Mouse (Mus musculus) forebrain, embryonic 13.5 days (tissue): Measurements from ENCODE around the gene Wnt4. TPM values are rescaled to one million over a fixed set of nuclear protein-coding genes. Genes with fewer than 3 reads are reported as not detected.

ENCODE experiments used
- ATAC-seq: fragments of 200-750 bp; cut with Nextera tagmentation; 2 replicates; pipeline ENCODE4 v1.8.0; 2017
- H3K27ac ChIP-seq: fragments of 300-500 bp; sonication (generic); 2 replicates; pipeline ENCODE4 v1.5.1; 2015; ENCODE audit warnings: inconsistent platforms, mild to moderate bottlenecking, moderate library complexity
- H3K27me3 ChIP-seq: fragments of 300-500 bp; sonication (generic); 2 replicates; pipeline ENCODE4 v1.6.1; 2015; ENCODE audit warnings: mild to moderate bottlenecking, inconsistent platforms
- H3K36me3 ChIP-seq: fragments of 300-500 bp; sonication (generic); 2 replicates; pipeline ENCODE4 v1.6.1; 2015; ENCODE audit warnings: mild to moderate bottlenecking, inconsistent platforms; ENCODE audit not compliant: poor library complexity, severe bottlenecking
- H3K4me1 ChIP-seq: fragments of 300-500 bp; sonication (generic); 2 replicates; pipeline ENCODE4 v1.6.1; 2015; ENCODE audit warnings: inconsistent platforms
- H3K4me2 ChIP-seq: fragments of 300-500 bp; sonication (generic); 2 replicates; pipeline ENCODE4 v1.6.1; 2015; ENCODE audit warnings: inconsistent platforms, mild to moderate bottlenecking, moderate library complexity
- H3K4me3 ChIP-seq: fragments of 300-500 bp; sonication (generic); 2 replicates; pipeline ENCODE4 v1.5.1; 2015; ENCODE audit warnings: mild to moderate bottlenecking, inconsistent platforms
- H3K9ac ChIP-seq: fragments of 300-500 bp; sonication (generic); 2 replicates; pipeline ENCODE4 v1.6.1; 2015; ENCODE audit warnings: mild to moderate bottlenecking, inconsistent platforms
- H3K9me3 ChIP-seq: fragments of 300-500 bp; sonication (generic); replicated peaks from 2 replicates; pipeline ENCODE4 v1.6.1; 2016; ENCODE audit warnings: inconsistent platforms
- WGBS: fragments of 180-500 bp; shearing (Covaris S2); methylation state at CpG from one replicate; pipeline ENCODE4 v1.1.7; 2015; 5-methylcytosine and 5-hydroxymethylcytosine counted together
- polyA plus RNA-seq: library from polyadenylated mRNA; unstranded; fragments of >200 nt; fragmentation: Nextera tagmentation; extraction: Ambion mirVana; gene quantifications from 2 replicates; pipeline ENCODE4 v1.2.1, GENCODE M21; 2015

The Wnt4 gene
- polyA plus RNA-seq, 1 experiment from 2014 or later = 0.30 TPM

- 86% methylated on average over 6 of the region's 6 CpGs for WGBS
- no peak overlapping the region for H3K4me3 ChIP-seq
- no peak for ATAC-seq
- H3K9ac ChIP-seq = no peak overlapping the region
- peaks cover 32% of the 10 kb centered on the region for H3K36me3 ChIP-seq
- no peak overlapping the region for H3K27ac ChIP-seq
- no peaks in the 10 kb centered on the region for H3K9me3 ChIP-seq
- H3K4me1 ChIP-seq = no peaks in the 10 kb centered on the region
- no peak overlapping the region for H3K4me2 ChIP-seq
- no peaks in the 10 kb centered on the region for H3K27me3 ChIP-seq
Measured at GRCm38 (mm10) chr4:137314561-137314960, 37.3 kb downstream of the Wnt4 start.

- Histone ChIP-seq H3K27me3 (no peaks in the 10 kb centered on the region), H3K9ac (no peak overlapping the region), H3K4me3 (no peak overlapping the region), H3K36me3 (peaks cover 37% of the 10 kb centered on the region), H3K4me2 (no peak overlapping the region), H3K9me3 (no peaks in the 10 kb centered on the region), H3K4me1 (no peaks in the 10 kb centered on the region), H3K27ac (no peak overlapping the region)
- no peak for ATAC-seq
- WGBS = 90% methylated on average over 2 of the region's 2 CpGs
Measured at GRCm38 (mm10) chr4:137315061-137315460, 37.8 kb downstream of the Wnt4 start.

- 88% methylated on average over 4 of the region's 4 CpGs for WGBS
- Histone ChIP-seq H3K4me1 (no peaks in the 10 kb centered on the region), H3K9me3 (no peaks in the 10 kb centered on the region), H3K27ac (no peak overlapping the region), H3K27me3 (no peaks in the 10 kb centered on the region), H3K4me3 (no peak overlapping the region), H3K4me2 (no peak overlapping the region), H3K9ac (no peak overlapping the region), H3K36me3 (peaks cover 48% of the 10 kb centered on the region)
- ATAC-seq = no peak
Measured at GRCm38 (mm10) chr4:137316027-137316770, 38.9 kb downstream of the Wnt4 start.

GRCm38 (mm10) chr4:137324926-137325325 is 47.6 kb downstream of the Wnt4 start:
- ATAC-seq = no peak
- Histone ChIP-seq H3K27me3 (no peaks in the 10 kb centered on the region), H3K9ac (no peak overlapping the region), H3K9me3 (no peaks in the 10 kb centered on the region), H3K36me3 (peaks cover 67% of the 10 kb centered on the region), H3K4me2 (no peak overlapping the region), H3K4me3 (no peak overlapping the region), H3K4me1 (no peaks in the 10 kb centered on the region), H3K27ac (no peak overlapping the region)
- 92% methylated on average over 6 of the region's 6 CpGs for WGBS

- H3K36me3 ChIP-seq = peaks cover 57% of the 10 kb centered on the region
- H3K4me1 ChIP-seq = no peaks in the 10 kb centered on the region
- 91% methylated on average over 3 of the region's 3 CpGs for WGBS
Measured at GRCm38 (mm10) chr4:137326494-137326893, 49.2 kb downstream of the Wnt4 start.

GRCm38 (mm10) chr4:137332051-137332450 is 54.8 kb downstream of the Wnt4 start:
- H3K27me3 ChIP-seq = no peaks in the 10 kb centered on the region
- H3K9ac ChIP-seq = no peak overlapping the region
- H3K4me3 ChIP-seq = no peak overlapping the region
- no peak overlapping the region for H3K4me2 ChIP-seq
- no peaks in the 10 kb centered on the region for H3K4me1 ChIP-seq
- no peaks in the 10 kb centered on the region for H3K9me3 ChIP-seq
- peaks cover 68% of the 10 kb centered on the region for H3K36me3 ChIP-seq
- H3K27ac ChIP-seq = no peak overlapping the region
- ATAC-seq = no peak

More at GRCm38 (mm10) chr4:137326494-137326893, 49.2 kb downstream of the Wnt4 start:
- H3K9me3 ChIP-seq = no peaks in the 10 kb centered on the region
- H3K4me3 ChIP-seq = no peak overlapping the region
- no peaks in the 10 kb centered on the region for H3K27me3 ChIP-seq
- ATAC-seq = no peak
- no peak overlapping the region for H3K9ac ChIP-seq
- no peak overlapping the region for H3K4me2 ChIP-seq
- H3K27ac ChIP-seq = no peak overlapping the region

- Histone ChIP-seq H3K27me3 (no peaks in the 10 kb centered on the region), H3K9ac (no peak overlapping the region), H3K9me3 (no peaks in the 10 kb centered on the region), H3K4me3 (no peak overlapping the region), H3K4me1 (peaks cover 4% of the 10 kb centered on the region; the same call in 1 of the 2 replicates), H3K4me2 (no peak overlapping the region), H3K27ac (no peak overlapping the region), H3K36me3 (peaks cover 40% of the 10 kb centered on the region)
- 94% methylated on average over 5 of the region's 5 CpGs for WGBS
- no peak for ATAC-seq
Measured at GRCm38 (mm10) chr4:137336468-137336867, 59.2 kb downstream of the Wnt4 start.

GRCm38 (mm10) chr4:137339415-137339814 is 62.1 kb downstream of the Wnt4 start:
- Histone ChIP-seq H3K4me3 (no peak overlapping the region), H3K9me3 (no peaks in the 10 kb centered on the region), H3K4me2 (no peak overlapping the region), H3K27me3 (no peaks in the 10 kb centered on the region), H3K4me1 (peaks cover 4% of the 10 kb centered on the region; the same call in 1 of the 2 replicates), H3K9ac (no peak overlapping the region), H3K36me3 (peaks cover 14% of the 10 kb centered on the region), H3K27ac (no peak overlapping the region)
- WGBS = 92% methylated on average over 1 of the region's 1 CpGs
- ATAC-seq = no peak

- Histone ChIP-seq H3K9me3 (no peaks in the 10 kb centered on the region), H3K27ac (no peak overlapping the region), H3K4me1 (peaks cover 10% of the 10 kb centered on the region), H3K4me2 (no peak overlapping the region), H3K36me3 (peaks cover 8% of the 10 kb centered on the region; the same call in 1 of the 2 replicates), H3K9ac (no peak overlapping the region), H3K4me3 (no peak overlapping the region), H3K27me3 (no peaks in the 10 kb centered on the region)
- 96% methylated on average over 1 of the region's 1 CpGs for WGBS
- no peak for ATAC-seq
Measured at GRCm38 (mm10) chr4:137342816-137343215, 65.5 kb downstream of the Wnt4 start.

- H3K36me3 ChIP-seq = peaks cover 8% of the 10 kb centered on the region; the same call in 1 of the 2 replicates
- H3K9me3 ChIP-seq = no peaks in the 10 kb centered on the region
- H3K4me3 ChIP-seq = no peak overlapping the region
- H3K4me1 ChIP-seq = peaks cover 8% of the 10 kb centered on the region; the same call in 1 of the 2 replicates
- no peak overlapping the region for H3K9ac ChIP-seq
- H3K4me2 ChIP-seq = no peak overlapping the region
- no peaks in the 10 kb centered on the region for H3K27me3 ChIP-seq
- no peak overlapping the region for H3K27ac ChIP-seq
- WGBS = 79% methylated on average over 2 of the region's 2 CpGs
- ATAC-seq = no peak
Measured at GRCm38 (mm10) chr4:137345112-137345511, 67.8 kb downstream of the Wnt4 start.

GRCm38 (mm10) chr4:137345790-137346189 is 68.5 kb downstream of the Wnt4 start:
- no peak for ATAC-seq
- H3K36me3 ChIP-seq = peaks cover 8% of the 10 kb centered on the region; the same call in 1 of the 2 replicates
- no peaks in the 10 kb centered on the region for H3K27me3 ChIP-seq
- H3K27ac ChIP-seq = no peak overlapping the region
- WGBS = 96% methylated on average over 1 of the region's 1 CpGs
- no peaks in the 10 kb centered on the region for H3K9me3 ChIP-seq
- no peak overlapping the region for H3K4me3 ChIP-seq
- H3K9ac ChIP-seq = no peak overlapping the region
- H3K4me1 ChIP-seq = peaks cover 8% of the 10 kb centered on the region; the same call in 1 of the 2 replicates
- no peak overlapping the region for H3K4me2 ChIP-seq
